Mouse (Mus musculus) liver, embryonic 13.5 days (tissue): ENCODE data around the gene Prelid3b. TPM values are rescaled to one million over a fixed set of nuclear protein-coding genes. Genes with fewer than 3 reads are reported as not detected.

Source experiments
- ATAC-seq: fragments of 200-750 bp; cut with Nextera tagmentation; 2 replicates; pipeline ENCODE4 v1.8.0; 2017; ENCODE audit warnings: low read depth, mild to moderate bottlenecking, moderate number of reproducible peaks, moderate library complexity
- DNase-seq: peaks from one replicate; pipeline ENCODE4 v3.0.0; 2022
- H3K27ac ChIP-seq: fragments of 300-500 bp; sonication (generic); 2 replicates; pipeline ENCODE4 v1.5.1; 2015; ENCODE audit warnings: moderate library complexity, mild to moderate bottlenecking, inconsistent platforms
- H3K27me3 ChIP-seq: fragments of 300-500 bp; sonication (generic); 2 replicates; pipeline ENCODE4 v1.6.1; 2015; ENCODE audit warnings: mild to moderate bottlenecking, inconsistent platforms
- H3K36me3 ChIP-seq: fragments of 300-500 bp; sonication (generic); 2 replicates; pipeline ENCODE4 v1.6.1; 2015; ENCODE audit warnings: mild to moderate bottlenecking, inconsistent platforms
- H3K4me1 ChIP-seq: fragments of 300-500 bp; sonication (generic); replicated peaks from 2 replicates; pipeline ENCODE4 v1.6.1; 2015; ENCODE audit warnings: inconsistent platforms
- H3K4me2 ChIP-seq: fragments of 300-500 bp; sonication (generic); 2 replicates; pipeline ENCODE4 v1.6.1; 2015; ENCODE audit warnings: inconsistent platforms, mild to moderate bottlenecking, moderate library complexity
- H3K4me3 ChIP-seq: fragments of 300-500 bp; sonication (generic); replicated peaks from 2 replicates; pipeline ENCODE4 v1.5.1; 2015; ENCODE audit warnings: mild to moderate bottlenecking, inconsistent platforms
- H3K9ac ChIP-seq: fragments of 300-500 bp; sonication (generic); 2 replicates; pipeline ENCODE4 v1.6.1; 2015; ENCODE audit warnings: mild to moderate bottlenecking, inconsistent platforms
- H3K9me3 ChIP-seq: fragments of 300-500 bp; sonication (generic); replicated peaks from 2 replicates; pipeline ENCODE4 v1.6.1; 2016; ENCODE audit warnings: inconsistent platforms
- WGBS: fragments of 180-500 bp; shearing (Covaris S2); methylation state at CpG from one replicate; pipeline ENCODE4 v1.1.7; 2015; ENCODE audit not compliant: insufficient replicate concordance; 5-methylcytosine and 5-hydroxymethylcytosine counted together
- polyA plus RNA-seq: library from polyadenylated mRNA; unstranded; fragments of >200 nt; fragmentation: Nextera tagmentation; extraction: Ambion mirVana; gene quantifications from 2 replicates; pipeline ENCODE4 v1.2.1, GENCODE M21; 2015

Gene Prelid3b
- 115 and 131 TPM in 2 replicates for polyA plus RNA-seq

DNA sequence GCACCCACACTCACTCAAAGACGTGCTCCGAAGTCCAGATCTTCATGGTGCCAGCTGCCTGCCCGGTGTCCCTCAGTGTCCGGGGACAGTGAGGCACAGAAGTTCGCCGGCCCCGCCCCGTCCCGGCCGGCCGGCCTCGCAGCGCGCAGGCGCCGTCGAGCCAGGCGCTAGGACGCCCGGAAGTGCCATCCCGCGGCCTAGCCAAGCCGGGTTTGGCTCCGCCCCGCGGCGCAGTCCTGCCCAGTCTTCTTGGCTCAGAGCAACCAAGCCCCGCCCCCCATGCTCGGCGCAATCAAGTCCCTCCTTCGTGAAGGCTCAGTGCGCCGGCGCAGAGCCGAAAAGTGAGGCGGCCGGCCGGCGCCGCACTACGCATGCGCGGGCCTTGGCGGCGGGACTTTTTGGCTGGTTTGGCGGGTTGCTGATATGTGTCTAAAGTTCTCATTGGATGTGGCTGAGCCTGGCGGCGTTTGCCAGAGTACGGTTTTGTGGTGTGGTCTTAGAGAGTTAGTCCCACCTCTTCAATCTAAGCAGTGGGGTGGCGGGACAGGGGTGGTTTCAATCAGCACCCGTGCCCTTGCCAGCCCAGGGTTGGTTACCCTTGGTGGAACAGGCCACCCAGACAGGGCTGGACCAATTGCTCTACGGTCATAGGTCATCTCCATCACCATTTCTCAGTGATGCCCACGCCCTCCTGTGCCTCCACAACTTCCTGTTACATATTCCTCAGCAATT lies at the start of gene Prelid3b:
Gene Prelid3b (minus strand): TSS at position 264 of the 732 bp plus-strand sequence.
- ATAC-seq: peak; percentile 94
- Histone ChIP-seq H3K9me3 (no peaks in the 10 kb centered on the region), H3K4me3 (peak within 1 kb of the TSS; percentile 92)

DNA sequence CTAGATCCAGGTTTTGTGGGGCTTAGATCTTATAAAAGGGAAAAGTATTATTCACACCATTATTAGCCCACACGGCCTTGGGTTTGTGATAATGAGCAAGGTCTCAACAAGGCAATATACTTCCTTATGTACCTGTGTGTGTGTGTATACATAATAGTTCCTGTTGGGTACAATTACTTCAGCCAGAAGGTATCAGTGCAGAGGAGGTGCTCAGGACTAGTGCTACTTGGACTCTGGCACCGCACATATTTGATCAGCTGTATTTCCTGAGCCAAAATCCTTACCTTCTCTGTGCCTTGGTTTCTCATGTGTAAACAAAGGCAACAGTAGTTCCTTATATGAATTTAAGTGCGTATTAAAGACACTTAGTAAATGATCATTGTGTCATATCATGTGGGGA lies 49.3 kb upstream of the Prelid3b start:
- DNase-seq (no peak), ATAC-seq (no peak)
- 71% methylated on average over 3 of the region's 3 CpGs for WGBS

More for the DNA sequence above, at the start of gene Prelid3b:
- H3K27me3 ChIP-seq: no peaks in the 10 kb centered on the region
- H3K4me2 ChIP-seq: peak within 1 kb of the TSS; percentile 87
- H3K4me1 ChIP-seq: peaks cover 52% of the 10 kb centered on the region
- WGBS: under 1% methylated on average over 53 of the region's 53 CpGs
- peak within 1 kb of the TSS; percentile 91 for H3K27ac ChIP-seq
- H3K36me3 ChIP-seq: peaks cover 38% of the 10 kb centered on the region
- peak within 1 kb of the TSS; percentile 95 for H3K9ac ChIP-seq
- DNase-seq: peak; percentile 99

DNA sequence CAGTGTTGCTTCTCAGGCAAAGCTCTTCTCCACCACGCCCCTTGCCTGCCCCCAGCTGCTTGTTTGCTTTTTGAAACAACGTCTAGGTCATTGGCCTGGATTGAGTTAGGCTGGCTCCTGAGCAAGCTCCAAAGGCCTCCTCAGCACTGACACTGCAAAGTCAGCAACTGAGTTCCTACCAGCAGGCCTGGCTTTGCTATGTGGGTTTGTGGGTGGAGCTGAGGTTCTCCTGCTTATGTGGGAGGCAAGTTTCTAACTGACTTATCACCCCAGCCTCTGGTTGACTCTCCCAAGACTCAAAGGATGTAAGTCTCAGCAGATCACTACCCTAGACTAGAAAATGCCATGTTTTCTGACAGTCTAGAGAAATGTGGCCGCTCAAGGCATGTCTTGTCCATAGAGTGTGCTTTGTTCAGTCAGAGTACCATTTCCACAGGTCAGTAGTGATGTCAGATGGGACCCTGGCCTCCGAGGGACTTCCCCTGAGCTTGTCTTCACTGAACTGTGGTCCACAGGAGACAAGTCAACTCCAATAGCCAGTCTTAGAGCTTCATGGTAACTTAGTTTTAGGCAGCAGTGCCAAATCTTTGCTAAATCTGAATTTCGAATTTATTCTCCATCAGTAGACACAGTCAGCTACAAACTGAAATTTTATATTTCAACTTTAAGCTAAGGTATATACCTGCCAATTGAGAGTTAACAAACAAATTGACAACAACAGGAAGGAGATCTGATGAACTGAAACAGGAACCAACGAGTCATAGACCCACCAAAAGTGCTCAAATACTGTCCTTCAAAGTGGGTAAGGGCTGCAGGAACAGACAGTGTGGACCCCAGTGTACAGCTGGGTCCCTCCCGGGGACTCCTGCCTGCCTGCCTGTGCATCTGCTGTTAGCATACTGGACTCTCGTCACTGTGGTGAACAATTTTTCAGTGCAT lies 44.5 kb upstream of the Prelid3b start:
- 35% methylated on average over 8 of the region's 8 CpGs for WGBS
- H3K27me3 ChIP-seq: no peaks in the 10 kb centered on the region
- H3K9me3 ChIP-seq: no peaks in the 10 kb centered on the region
- DNase-seq: no peak
- H3K4me3 ChIP-seq: no peak overlapping the region
- 0 out of 2 replicates have a peak, but pooled peaks cover 2% of the 10 kb centered on the region for H3K4me1 ChIP-seq
- no peak overlapping the region for H3K27ac ChIP-seq
- H3K4me2 ChIP-seq: no peak overlapping the region
- peak; percentile 43; the same call in 1 of the 2 replicates for ATAC-seq
- H3K36me3 ChIP-seq: no peaks in the 10 kb centered on the region
- no peak overlapping the region for H3K9ac ChIP-seq

More for the DNA sequence above, 49.3 kb upstream of the Prelid3b start:
- no peak overlapping the region for H3K4me2 ChIP-seq
- 0 out of 2 replicates have a peak, but pooled peaks cover 2% of the 10 kb centered on the region for H3K4me1 ChIP-seq
- H3K27me3 ChIP-seq: no peaks in the 10 kb centered on the region
- H3K9me3 ChIP-seq: no peaks in the 10 kb centered on the region
- H3K9ac ChIP-seq: no peak overlapping the region
- no peak overlapping the region for H3K4me3 ChIP-seq
- H3K27ac ChIP-seq: no peak overlapping the region
- no peaks in the 10 kb centered on the region for H3K36me3 ChIP-seq

DNA sequence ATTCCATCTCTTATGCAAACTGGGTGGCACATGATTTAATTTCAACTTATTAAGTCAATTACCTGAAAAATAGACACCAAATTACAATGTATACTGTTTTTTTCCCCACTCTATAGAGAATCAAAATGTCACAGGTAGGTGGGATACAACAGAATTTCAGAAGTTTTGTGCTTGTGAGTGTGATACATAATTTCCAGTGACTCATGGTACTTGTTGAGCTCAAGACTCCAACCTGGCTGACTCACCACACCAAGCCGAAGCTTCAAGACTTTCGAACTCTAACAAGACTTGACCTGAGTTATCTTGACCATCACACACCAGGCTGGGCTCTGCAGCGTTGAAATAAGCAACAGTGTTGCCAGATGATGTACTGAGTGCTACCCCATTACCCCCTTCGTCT lies 42.0 kb upstream of the Prelid3b start:
- Histone ChIP-seq H3K4me2 (no peak overlapping the region), H3K36me3 (no peaks in the 10 kb centered on the region), H3K4me3 (no peak overlapping the region), H3K27ac (no peak overlapping the region), H3K9me3 (no peaks in the 10 kb centered on the region), H3K27me3 (no peaks in the 10 kb centered on the region), H3K4me1 (0 out of 2 replicates have a peak, but pooled peaks cover 2% of the 10 kb centered on the region), H3K9ac (no peak overlapping the region)
- DNase-seq: no peak
- no peak for ATAC-seq
- 53% methylated on average over 4 of the region's 4 CpGs for whole genome bisulfite sequencing

DNA sequence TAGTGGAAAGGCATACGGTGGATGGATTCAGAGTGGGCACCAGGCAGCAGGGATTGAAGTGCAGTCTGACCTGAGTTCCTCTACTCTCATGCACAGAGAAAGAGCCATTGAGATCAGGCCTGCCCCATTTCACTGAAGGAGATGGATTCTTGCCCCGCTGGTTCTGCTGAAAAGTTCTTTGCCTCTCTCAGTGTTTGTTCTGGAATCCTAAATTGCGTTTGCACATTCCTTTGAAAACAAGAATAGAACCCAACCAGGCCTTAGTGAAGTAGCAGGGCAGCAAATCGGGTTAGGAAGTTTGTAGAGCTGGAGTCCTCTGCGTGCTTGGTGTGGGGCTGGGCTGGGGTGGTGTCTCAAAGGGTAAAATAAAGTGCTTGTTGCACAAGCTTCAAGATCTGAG lies 40.9 kb upstream of the Prelid3b start:
- no peak overlapping the region for H3K27ac ChIP-seq
- no peaks in the 10 kb centered on the region for H3K9me3 ChIP-seq
- no peak overlapping the region for H3K9ac ChIP-seq
- DNase-seq (no peak), ATAC-seq (no peak)
- no peak overlapping the region for H3K4me3 ChIP-seq
- no peak overlapping the region for H3K4me2 ChIP-seq
- H3K36me3 ChIP-seq: no peaks in the 10 kb centered on the region
- WGBS: 59% methylated on average over 5 of the region's 5 CpGs
- 0 out of 2 replicates have a peak, but pooled peaks cover 2% of the 10 kb centered on the region for H3K4me1 ChIP-seq
- H3K27me3 ChIP-seq: no peaks in the 10 kb centered on the region

DNA sequence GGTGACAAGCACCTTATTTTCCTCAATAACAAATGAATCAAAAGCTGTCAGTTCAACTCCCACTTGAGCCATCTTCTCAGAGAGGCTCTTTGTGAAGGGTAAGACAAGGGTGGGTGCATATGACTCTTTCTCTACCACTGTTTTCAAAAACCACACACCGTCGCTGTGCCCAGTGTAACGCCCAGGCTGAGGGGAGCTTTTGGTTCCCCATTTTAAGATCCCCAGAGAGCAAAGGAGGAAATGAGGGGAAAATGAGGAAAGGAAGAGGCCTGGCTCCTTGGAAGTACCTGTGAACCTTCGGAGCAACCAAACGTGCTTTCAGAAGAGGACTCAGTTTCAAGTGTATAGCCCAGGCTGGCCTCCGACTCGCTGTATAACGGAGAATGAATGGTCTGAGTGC lies 36.9 kb upstream of the Prelid3b start:
- ATAC-seq (no peak), DNase-seq (no peak)
- Histone ChIP-seq H3K4me1 (no peaks in the 10 kb centered on the region), H3K4me2 (no peak overlapping the region), H3K4me3 (no peak overlapping the region), H3K9me3 (no peaks in the 10 kb centered on the region), H3K9ac (no peak overlapping the region), H3K27me3 (no peaks in the 10 kb centered on the region), H3K27ac (no peak overlapping the region), H3K36me3 (no peaks in the 10 kb centered on the region)
- WGBS: 54% methylated on average over 8 of the region's 8 CpGs

DNA sequence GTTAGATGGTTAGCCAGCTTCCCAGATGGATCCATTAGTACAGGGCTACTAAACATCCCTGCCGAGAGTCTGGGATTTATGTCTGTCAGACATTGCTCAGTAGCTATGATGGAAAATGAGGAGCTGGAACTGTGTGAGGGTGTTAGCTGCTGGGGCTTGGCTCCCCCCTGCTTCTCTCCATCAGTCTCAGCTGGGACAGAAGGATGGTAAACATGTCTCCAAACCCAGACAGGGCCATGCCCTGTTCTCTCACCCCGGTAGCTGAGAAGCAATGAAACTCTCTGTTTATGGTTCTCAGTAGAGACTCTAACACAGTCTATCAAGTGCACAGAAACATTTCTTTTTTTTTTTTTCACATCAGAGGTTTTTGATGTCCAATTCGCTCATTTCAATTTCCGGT lies 35.1 kb upstream of the Prelid3b start:
- H3K4me2 ChIP-seq: no peak overlapping the region
- H3K9ac ChIP-seq: no peak overlapping the region
- DNase-seq (no peak), ATAC-seq (no peak)
- no peak overlapping the region for H3K27ac ChIP-seq
- H3K4me1 ChIP-seq: no peaks in the 10 kb centered on the region
- H3K36me3 ChIP-seq: no peaks in the 10 kb centered on the region
- no peaks in the 10 kb centered on the region for H3K9me3 ChIP-seq
- H3K4me3 ChIP-seq: no peak overlapping the region
- no peaks in the 10 kb centered on the region for H3K27me3 ChIP-seq
- 72% methylated on average over 4 of the region's 4 CpGs for WGBS

DNA sequence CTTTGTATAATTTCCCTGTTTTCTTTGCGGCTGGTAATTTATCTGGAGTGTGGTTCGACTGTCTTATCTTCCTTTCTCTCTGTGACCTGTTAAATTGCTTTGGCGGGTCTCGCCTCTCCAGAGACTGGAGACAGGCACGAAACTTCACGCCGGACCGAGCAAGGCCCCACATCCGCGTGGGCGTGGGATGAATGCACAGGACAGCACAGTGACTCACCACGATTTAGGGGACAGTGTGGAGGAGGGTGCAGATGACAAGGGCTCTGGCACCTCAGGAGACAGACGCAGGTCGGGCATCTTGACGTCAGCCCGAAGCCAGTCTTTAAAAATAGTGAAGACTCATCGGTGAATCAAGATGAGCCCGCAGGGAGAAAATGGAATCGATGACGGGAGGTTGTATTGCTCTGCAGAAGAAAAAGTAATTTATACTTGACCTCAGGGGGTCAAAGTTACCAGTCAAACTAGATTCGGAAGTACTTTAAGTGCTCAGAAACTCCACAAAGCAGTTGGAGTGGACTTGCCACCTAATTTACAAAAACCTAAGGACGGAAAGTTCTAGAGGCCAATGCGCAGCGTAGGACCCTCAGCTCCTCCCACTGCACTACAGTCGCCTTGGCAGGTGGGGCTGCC lies 30.1 kb upstream of the Prelid3b start:
- WGBS: 66% methylated on average over 25 of the region's 25 CpGs
- Histone ChIP-seq H3K9ac (no peak overlapping the region), H3K4me1 (no peaks in the 10 kb centered on the region), H3K27me3 (no peaks in the 10 kb centered on the region), H3K27ac (no peak overlapping the region), H3K36me3 (no peaks in the 10 kb centered on the region), H3K4me3 (no peak overlapping the region), H3K9me3 (no peaks in the 10 kb centered on the region), H3K4me2 (no peak overlapping the region)
- ATAC-seq: no peak
- DNase-seq: no peak

DNA sequence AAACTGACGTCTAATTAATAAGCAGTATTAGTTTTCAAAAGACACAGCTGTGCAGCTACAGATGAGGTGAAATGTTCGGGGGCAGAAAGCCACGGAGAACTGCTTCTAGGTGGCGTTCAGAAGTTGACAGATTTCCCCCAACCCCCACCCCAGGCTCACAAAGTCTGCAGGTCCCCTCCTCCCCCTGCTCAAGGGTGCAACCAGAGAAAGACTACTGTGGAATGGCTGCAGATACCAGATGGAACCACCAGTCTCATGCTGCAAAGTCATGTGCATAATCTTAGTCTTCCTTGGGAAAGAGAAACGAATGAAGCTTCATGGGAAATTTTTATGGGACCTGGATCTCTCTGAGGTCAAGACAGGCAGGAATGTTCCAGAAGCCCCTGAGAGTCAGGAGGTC lies 29.4 kb upstream of the Prelid3b start:
- 45% methylated on average over 5 of the region's 5 CpGs for WGBS
- no peaks in the 10 kb centered on the region for H3K9me3 ChIP-seq
- DNase-seq (no peak), ATAC-seq (no peak)
- no peaks in the 10 kb centered on the region for H3K4me1 ChIP-seq
- H3K9ac ChIP-seq: no peak overlapping the region
- H3K27me3 ChIP-seq: no peaks in the 10 kb centered on the region
- no peaks in the 10 kb centered on the region for H3K36me3 ChIP-seq
- no peak overlapping the region for H3K4me3 ChIP-seq
- H3K27ac ChIP-seq: no peak overlapping the region
- H3K4me2 ChIP-seq: no peak overlapping the region

DNA sequence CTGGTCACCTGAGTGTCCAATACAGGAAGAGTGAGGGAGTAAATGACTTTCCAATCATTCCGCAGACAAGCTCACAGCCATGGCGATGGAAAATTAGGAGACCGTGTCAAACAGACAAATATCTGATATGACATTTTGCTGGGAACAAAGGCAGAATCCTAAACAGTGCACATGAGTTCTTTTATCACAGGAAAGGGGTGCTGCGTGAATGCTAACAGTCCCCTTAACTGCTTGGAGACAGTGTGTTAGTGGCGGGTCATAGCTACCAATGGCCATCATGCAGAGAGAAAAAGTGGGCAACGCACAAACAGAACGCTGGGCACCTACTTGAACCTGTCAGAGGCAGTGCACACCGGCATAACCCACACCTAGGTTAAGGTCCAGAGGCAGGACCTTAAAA lies 28.6 kb upstream of the Prelid3b start:
- 75% methylated on average over 8 of the region's 8 CpGs for WGBS
- Histone ChIP-seq H3K9me3 (no peaks in the 10 kb centered on the region), H3K4me2 (no peak overlapping the region), H3K27ac (no peak overlapping the region), H3K36me3 (no peaks in the 10 kb centered on the region), H3K27me3 (no peaks in the 10 kb centered on the region), H3K9ac (no peak overlapping the region), H3K4me3 (no peak overlapping the region), H3K4me1 (no peaks in the 10 kb centered on the region)
- ATAC-seq: no peak
- no peak for DNase-seq
